Comparison of ENCODE assay signal across 8 mouse cellular contexts in genomic region chr14:14904750-14905529, GRCm38 (mm10).
A peak's percentile ranks its signal among the peaks of the same experiment; 100 is the strongest.
DNase-seq lines count a peak whose midpoint lies in the region; ATAC-seq and TF ChIP-seq lines count a peak whose summit lies in the region.

No protein-coding gene starts in this region.

- no peak for TF ChIP-seq POLR2A in bone marrow macrophage, adult 2 months (IDR thresholded peaks at IDR 0.05; ENCODE audit: borderline replicate concordance, low read depth, low read length)
- TF ChIP-seq POLR2A in embryonic fibroblast, embryonic 13.5 days (IDR thresholded peaks at IDR 0.05; ENCODE audit: low read depth, low read length): no peak
- no peak for TF ChIP-seq POLR2A in limb, embryonic 14.5 days (IDR thresholded peaks at IDR 0.05; ENCODE audit: borderline replicate concordance, extremely low read depth, insufficient read depth, insufficient read length)

- TF ChIP-seq CTCF in bone marrow macrophage, adult 2 months (IDR thresholded peaks at IDR 0.05; ENCODE audit: low read depth, low read length): peak; percentile 74
- peak; percentile 82; the same call in 1 of the 2 replicates for TF ChIP-seq CTCF in embryonic fibroblast, embryonic 13.5 days (IDR thresholded peaks at IDR 0.05; ENCODE audit: borderline replicate concordance, insufficient read depth, low read length)

- no peak overlapping the region for H3K27ac ChIP-seq in bone marrow macrophage, adult 2 months (ENCODE audit: insufficient read depth, low read depth, low read length)
- H3K27ac ChIP-seq in embryonic fibroblast, embryonic 13.5 days (ENCODE audit: insufficient read depth, low read length): no peak overlapping the region
- H3K27ac ChIP-seq in heart, embryonic 12.5 days (ENCODE audit: poor library complexity, severe bottlenecking): no peak overlapping the region
- no peak overlapping the region for H3K27ac ChIP-seq in kidney, embryonic 15.5 days
- H3K27ac ChIP-seq in limb, embryonic 14.5 days (replicated peaks; ENCODE audit: low read depth, low read length): no peak overlapping the region
- no peak overlapping the region for H3K27ac ChIP-seq in midbrain, embryonic 16.5 days (ENCODE audit: low read length)

- peak; percentile 60 for DNase-seq in 3T3-L1 (ENCODE audit: low read depth, low spot score)
- peak; percentile 68 for DNase-seq in limb, embryonic 14.5 days (ENCODE audit: low spot score)
- DNase-seq in spleen, postnatal 4 days (ENCODE audit: low spot score in 2 of 2): peak; percentile 42 to 63

- H3K4me3 ChIP-seq in bone marrow macrophage, adult 2 months (ENCODE audit: insufficient read depth, low read length): no peak overlapping the region
- H3K4me3 ChIP-seq in embryonic fibroblast, embryonic 13.5 days (ENCODE audit: insufficient read depth, low read length): no peak overlapping the region
- H3K4me3 ChIP-seq in heart, embryonic 12.5 days: peak overlapping the region; percentile 25; the same call in 1 of the 2 replicates
- peak overlapping the region; percentile 23; the same call in 1 of the 2 replicates for H3K4me3 ChIP-seq in kidney, embryonic 15.5 days (replicated peaks)
- no peak overlapping the region for H3K4me3 ChIP-seq in limb, embryonic 14.5 days (replicated peaks; ENCODE audit: low read length)
- H3K4me3 ChIP-seq in midbrain, embryonic 16.5 days (ENCODE audit: low read depth, low read length): no peak overlapping the region

- no peaks in the 10 kb centered on the region for H3K9me3 ChIP-seq in heart, embryonic 12.5 days (replicated peaks)
- no peaks in the 10 kb centered on the region for H3K9me3 ChIP-seq in kidney, embryonic 15.5 days (replicated peaks)
- no peaks in the 10 kb centered on the region for H3K9me3 ChIP-seq in limb, embryonic 14.5 days (ENCODE audit: control insufficient read depth, low read length)
- no peaks in the 10 kb centered on the region for H3K9me3 ChIP-seq in midbrain, embryonic 16.5 days (replicated peaks; ENCODE audit: control insufficient read depth, low read length, poor library complexity, severe bottlenecking)

- H3K27me3 ChIP-seq in heart, embryonic 12.5 days (replicated peaks): no peaks in the 10 kb centered on the region
- no peaks in the 10 kb centered on the region for H3K27me3 ChIP-seq in kidney, embryonic 15.5 days
- no peaks in the 10 kb centered on the region for H3K27me3 ChIP-seq in limb, embryonic 14.5 days (ENCODE audit: control insufficient read depth, insufficient read depth, low read length)
- no peaks in the 10 kb centered on the region for H3K27me3 ChIP-seq in midbrain, embryonic 16.5 days (ENCODE audit: control insufficient read depth, insufficient read depth, low read depth, low read length)

- H3K4me2 ChIP-seq in heart, embryonic 12.5 days: peak overlapping the region; percentile 63
- H3K4me2 ChIP-seq in kidney, embryonic 15.5 days: peak overlapping the region; percentile 48
- peak overlapping the region; percentile 32 for H3K4me2 ChIP-seq in limb, embryonic 14.5 days (replicated peaks; ENCODE audit: low read depth, low read length, severe bottlenecking)
- H3K4me2 ChIP-seq in midbrain, embryonic 16.5 days (ENCODE audit: low read length): peak overlapping the region; percentile 47

- peak overlapping the region; percentile 52; the same call in 1 of the 2 replicates for H3K9ac ChIP-seq in heart, embryonic 12.5 days
- H3K9ac ChIP-seq in kidney, embryonic 15.5 days: no peak overlapping the region
- no peak overlapping the region; the same call in 1 of the 2 replicates for H3K9ac ChIP-seq in limb, embryonic 14.5 days (ENCODE audit: low read depth, low read length, severe bottlenecking)
- no peak overlapping the region for H3K9ac ChIP-seq in midbrain, embryonic 16.5 days (ENCODE audit: low read depth, low read length)

- ATAC-seq in heart, embryonic 12.5 days (ENCODE audit: insufficient number of reproducible peaks, low FRiP score): peak; percentile 33; the same call in 1 of the 2 replicates
- ATAC-seq in kidney, embryonic 15.5 days (replicated peaks; ENCODE audit: low FRiP score): peak; percentile 83; the same call in 1 of the 2 replicates
- ATAC-seq in limb, embryonic 14.5 days (ENCODE audit: low FRiP score, low read depth): peak; percentile 70; the same call in 1 of the 2 replicates
- ATAC-seq in midbrain, embryonic 16.5 days: peak; percentile 42; the same call in 1 of the 2 replicates

- WGBS in heart, embryonic 12.5 days: 9% methylated on average over 9 of the region's 9 CpGs
- WGBS in kidney, embryonic 15.5 days: 18% methylated on average over 9 of the region's 9 CpGs
- 14% methylated on average over 9 of the region's 9 CpGs for WGBS in limb, embryonic 14.5 days
- 15% methylated on average over 9 of the region's 9 CpGs for WGBS in midbrain, embryonic 16.5 days

- no peaks in the 10 kb centered on the region for H3K4me1 ChIP-seq in bone marrow macrophage, adult 2 months (ENCODE audit: control insufficient read depth, insufficient read depth, low read length)
- no peaks in the 10 kb centered on the region for H3K4me1 ChIP-seq in embryonic fibroblast, embryonic 13.5 days (ENCODE audit: control insufficient read depth, insufficient read depth, low read length)
- H3K4me1 ChIP-seq in heart, embryonic 12.5 days (replicated peaks): no peaks in the 10 kb centered on the region
- H3K4me1 ChIP-seq in kidney, embryonic 15.5 days: no peaks in the 10 kb centered on the region
- no peaks in the 10 kb centered on the region for H3K4me1 ChIP-seq in limb, embryonic 14.5 days (ENCODE audit: control insufficient read depth, insufficient read depth, low read length)
- no peaks in the 10 kb centered on the region for H3K4me1 ChIP-seq in midbrain, embryonic 16.5 days (ENCODE audit: control insufficient read depth, insufficient read depth, low read length)

- H3K36me3 ChIP-seq in heart, embryonic 12.5 days: no peaks in the 10 kb centered on the region
- H3K36me3 ChIP-seq in kidney, embryonic 15.5 days: no peaks in the 10 kb centered on the region
- H3K36me3 ChIP-seq in limb, embryonic 14.5 days (ENCODE audit: control insufficient read depth, insufficient read depth, low read length): no peaks in the 10 kb centered on the region
- H3K36me3 ChIP-seq in midbrain, embryonic 16.5 days (ENCODE audit: control insufficient read depth, insufficient read depth, low read length): no peaks in the 10 kb centered on the region

Comparison
In these comparisons a context has a peak if more than half of its experiments do, and no peak if none do; other contexts are left out.
1. H3K4me3 ChIP-seq: peak in heart, embryonic 12.5 days (single experiment) and kidney, embryonic 15.5 days (single experiment); none in bone marrow macrophage, adult 2 months (single experiment), embryonic fibroblast, embryonic 13.5 days (single experiment), limb, embryonic 14.5 days (single experiment) and midbrain, embryonic 16.5 days (single experiment).
2. ATAC-seq: peak in every context shown above with its lines; median percentile 83 in kidney, embryonic 15.5 days; 70 in limb, embryonic 14.5 days; 42 in midbrain, embryonic 16.5 days; 33 in heart, embryonic 12.5 days.
3. Peak in every context shown above with its lines, with median percentiles within 50 percentile points of each other: DNase-seq and H3K4me2 ChIP-seq.